In the genomic region with DNA sequence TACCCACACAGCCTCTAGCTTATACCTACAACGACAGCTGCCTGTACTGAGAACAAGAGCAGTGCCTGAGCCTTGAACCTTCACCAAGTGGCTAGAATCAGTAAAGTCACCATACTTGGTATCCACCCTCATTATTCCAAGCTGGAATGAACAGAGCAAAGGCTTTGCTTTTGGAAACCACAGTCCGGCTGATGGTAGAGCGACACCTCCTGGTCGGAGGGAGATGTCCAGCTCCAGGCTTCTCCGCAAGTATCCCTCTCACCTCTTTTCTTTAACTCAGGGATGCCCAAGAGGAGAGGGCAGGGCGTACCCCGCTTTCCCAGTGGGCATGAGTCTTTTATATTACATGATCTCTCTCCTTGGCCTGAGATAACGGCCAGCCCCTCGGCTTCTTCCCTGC, we compare ENCODE assay signal across 10 mouse cellular contexts. TPM values are rescaled to one million over a fixed set of nuclear protein-coding genes. Genes with fewer than 3 reads are reported as not detected.
DNase-seq lines count a peak whose midpoint lies in the region; ATAC-seq and TF ChIP-seq lines count a peak whose summit lies in the region.
"Had no signal": no experiment of that assay in that cellular context is flagged by ENCODE, and none has a peak within 500 bp of the region (broad histone marks: within the 10 kb centered on the region; RNA-seq: fewer than 3 reads in every experiment).

No protein-coding gene starts in this region.

- no peaks in the 10 kb centered on the region for H3K9me3 ChIP-seq in forebrain, postnatal 0 days (ENCODE audit: low read length)
- no peaks in the 10 kb centered on the region for H3K9me3 ChIP-seq in forebrain, embryonic 11.5 days (ENCODE audit: control insufficient read depth, low read length)
- no peaks in the 10 kb centered on the region for H3K9me3 ChIP-seq in liver, embryonic 14.5 days (ENCODE audit: control insufficient read depth, low read length)
- no peaks in the 10 kb centered on the region for H3K9me3 ChIP-seq in liver, embryonic 12.5 days (replicated peaks)
- H3K9me3 ChIP-seq: embryonic facial prominence, embryonic 15.5 days; limb, embryonic 12.5 days had no signal

- DNase-seq in forebrain, postnatal 0 days, result no peak
- no peak for DNase-seq in forebrain, embryonic 11.5 days (ENCODE audit: low spot score)
- DNase-seq in liver, embryonic 14.5 days (ENCODE audit: low read depth in 3 of 3, low spot score in 3 of 3), result no peak
- no peak for DNase-seq in brain, embryonic 14.5 days (ENCODE audit: low read depth)
- peak; percentile 49 for DNase-seq in lung, postnatal 36 days
- DNase-seq in testis, postnatal 14 days (ENCODE audit: low spot score), result no peak

- ATAC-seq in forebrain, postnatal 0 days, result no peak
- ATAC-seq in forebrain, embryonic 11.5 days (replicated peaks; ENCODE audit: low FRiP score), result no peak
- no peak for ATAC-seq in liver, embryonic 14.5 days (ENCODE audit: insufficient read depth)
- ATAC-seq in liver, embryonic 12.5 days, result no peak
- ATAC-seq in megakaryocyte progenitor cell, adult 5-6 weeks (replicated peaks; ENCODE audit: poor library complexity), result no peak; the same call in 1 of the 2 replicates

- no peak overlapping the region for H3K27ac ChIP-seq in forebrain, postnatal 0 days (ENCODE audit: low read depth, low read length)
- H3K27ac ChIP-seq in forebrain, embryonic 11.5 days (ENCODE audit: low read depth, low read length), result no peak overlapping the region
- H3K27ac ChIP-seq in liver, embryonic 14.5 days, result no peak overlapping the region
- H3K27ac ChIP-seq in liver, embryonic 12.5 days, result no peak overlapping the region
- H3K27ac ChIP-seq: embryonic facial prominence, embryonic 15.5 days; limb, embryonic 12.5 days had no signal

- H3K9ac ChIP-seq in forebrain, postnatal 0 days, result no peak overlapping the region
- no peak overlapping the region for H3K9ac ChIP-seq in forebrain, embryonic 11.5 days (ENCODE audit: low read length)
- no peak overlapping the region for H3K9ac ChIP-seq in liver, embryonic 14.5 days (replicated peaks)
- no peak overlapping the region for H3K9ac ChIP-seq in liver, embryonic 12.5 days
- H3K9ac ChIP-seq: embryonic facial prominence, embryonic 15.5 days; limb, embryonic 12.5 days had no signal

- WGBS in forebrain, postnatal 0 days, result 54% methylated on average over 9 of the region's 9 CpGs
- 48% methylated on average over 9 of the region's 9 CpGs for WGBS in forebrain, embryonic 11.5 days
- WGBS in liver, embryonic 14.5 days (ENCODE audit: insufficient replicate concordance), result 38% methylated on average over 9 of the region's 9 CpGs
- WGBS in liver, embryonic 12.5 days (ENCODE audit: insufficient replicate concordance), result 41% methylated on average over 9 of the region's 9 CpGs

- H3K4me2 ChIP-seq in forebrain, postnatal 0 days (ENCODE audit: low read depth), result no peak overlapping the region
- no peak overlapping the region for H3K4me2 ChIP-seq in forebrain, embryonic 11.5 days (ENCODE audit: low read depth, low read length, severe bottlenecking)
- no peak overlapping the region for H3K4me2 ChIP-seq in liver, embryonic 14.5 days (ENCODE audit: low read depth)
- H3K4me2 ChIP-seq in liver, embryonic 12.5 days, result no peak overlapping the region
- H3K4me2 ChIP-seq: embryonic facial prominence, embryonic 15.5 days; limb, embryonic 12.5 days had no signal

- no peaks in the 10 kb centered on the region for H3K36me3 ChIP-seq in forebrain, postnatal 0 days (ENCODE audit: insufficient read depth)
- no peaks in the 10 kb centered on the region for H3K36me3 ChIP-seq in forebrain, embryonic 11.5 days (ENCODE audit: control insufficient read depth, insufficient read depth, low read length)
- no peaks in the 10 kb centered on the region for H3K36me3 ChIP-seq in liver, embryonic 14.5 days (replicated peaks; ENCODE audit: control insufficient read depth, insufficient read depth, low read depth)
- no peaks in the 10 kb centered on the region for H3K36me3 ChIP-seq in liver, embryonic 12.5 days
- H3K36me3 ChIP-seq: embryonic facial prominence, embryonic 15.5 days; limb, embryonic 12.5 days had no signal

- H3K4me3 ChIP-seq in forebrain, postnatal 0 days (ENCODE audit: low read depth, low read length), result no peak overlapping the region
- H3K4me3 ChIP-seq in forebrain, embryonic 11.5 days (ENCODE audit: low read depth, low read length), result no peak overlapping the region
- no peak overlapping the region for H3K4me3 ChIP-seq in liver, embryonic 14.5 days (ENCODE audit: insufficient read depth in 1 of 2, low read depth in 2 of 2, low read length in 2 of 2)
- no peak overlapping the region for H3K4me3 ChIP-seq in liver, embryonic 12.5 days
- H3K4me3 ChIP-seq: embryonic facial prominence, embryonic 15.5 days; limb, embryonic 12.5 days had no signal

- peaks cover 4% of the 10 kb centered on the region; the same call in 1 of the 2 replicates for H3K4me1 ChIP-seq in forebrain, postnatal 0 days (ENCODE audit: insufficient read depth)
- H3K4me1 ChIP-seq in forebrain, embryonic 11.5 days (replicated peaks; ENCODE audit: control insufficient read depth, insufficient read depth, low read length), result peaks cover 6% of the 10 kb centered on the region; the same call in 1 of the 2 replicates
- no peaks in the 10 kb centered on the region for H3K4me1 ChIP-seq in liver, embryonic 14.5 days (replicated peaks; ENCODE audit: control insufficient read depth in 2 of 2, insufficient read depth in 2 of 2, low read length in 1 of 2)
- H3K4me1 ChIP-seq in liver, embryonic 12.5 days, result peaks cover 9% of the 10 kb centered on the region; the same call in 1 of the 2 replicates

- no peaks in the 10 kb centered on the region for H3K27me3 ChIP-seq in forebrain, postnatal 0 days (ENCODE audit: insufficient read depth, low read length)
- H3K27me3 ChIP-seq in forebrain, embryonic 11.5 days (ENCODE audit: control insufficient read depth, insufficient read depth, low read length), result peaks cover 2% of the 10 kb centered on the region; the same call in 1 of the 2 replicates
- H3K27me3 ChIP-seq in liver, embryonic 14.5 days (ENCODE audit: control insufficient read depth, insufficient read depth, low read length), result peaks cover 4% of the 10 kb centered on the region
- H3K27me3 ChIP-seq in liver, embryonic 12.5 days (replicated peaks), result peaks cover 58% of the 10 kb centered on the region

- TF ChIP-seq CTCF in forebrain, postnatal 0 days (IDR thresholded peaks at IDR 0.05; ENCODE audit: low read depth), result peak; percentile 47
- TF ChIP-seq CTCF in liver, embryonic 14.5 days (IDR thresholded peaks at IDR 0.05; ENCODE audit: low read depth), result peak; percentile 64
- peak; percentile 54 for TF ChIP-seq CTCF in brain, embryonic 14.5 days (IDR thresholded peaks at IDR 0.05; ENCODE audit: borderline replicate concordance, extremely low read depth, insufficient read depth, insufficient read length)

- no peak for TF ChIP-seq EP300 in liver, embryonic 14.5 days (IDR thresholded peaks at IDR 0.05; ENCODE audit: low read depth)

- TF ChIP-seq POLR2A in brain, embryonic 14.5 days (IDR thresholded peaks at IDR 0.05; ENCODE audit: borderline replicate concordance, extremely low read depth, insufficient read depth, insufficient read length, poor library complexity, severe bottlenecking), result no peak

RNA-seq across cellular contexts. Expression of gene Srarp, which starts 6.1 kb away (rescaled TPM):
- total RNA-seq in forebrain, postnatal 0 days (2014; rRNA removed), result 2.4 and 4.6 TPM in 2 replicates
- polyA plus RNA-seq in forebrain, postnatal 0 days (2015; fragmentation: Nextera tagmentation; extraction: Ambion mirVana), result 0.63 and 0.69 TPM in 2 replicates
- polyA plus RNA-seq in forebrain, embryonic 11.5 days (2014; fragmentation: Nextera tagmentation; extraction: Ambion mirVana), result not detected in 2 replicates
- polyA plus RNA-seq in liver, embryonic 14.5 days (2012; rRNA removed), result not detected in 2 replicates
- not detected in 2 replicates for polyA plus RNA-seq in liver, embryonic 14.5 days (2014; fragmentation: Nextera tagmentation; extraction: Ambion mirVana)
- not detected in 2 replicates for polyA plus RNA-seq in liver, embryonic 12.5 days (2016; fragmentation: Nextera tagmentation; extraction: Ambion mirVana)
- polyA plus RNA-seq in brain, embryonic 14.5 days (2012; rRNA removed), result 0.69 and 0.93 TPM in 2 replicates
- total RNA-seq in megakaryocyte progenitor cell, adult 5-6 weeks (2015), result not detected in 2 replicates
- total RNA-seq in megakaryocyte progenitor cell, adult 5-6 weeks (2017), result not detected in 2 replicates
- polyA plus RNA-seq: embryonic facial prominence, embryonic 15.5 days; limb, embryonic 12.5 days had no signal

RNA-seq across cellular contexts. Expression of gene Hspb7, which starts 9.3 kb away (rescaled TPM):
- not detected in 2 replicates for total RNA-seq in forebrain, postnatal 0 days (2014; rRNA removed)
- polyA plus RNA-seq in forebrain, postnatal 0 days (2015; fragmentation: Nextera tagmentation; extraction: Ambion mirVana), result not detected in 2 replicates
- polyA plus RNA-seq in forebrain, embryonic 11.5 days (2014; fragmentation: Nextera tagmentation; extraction: Ambion mirVana), result not detected in 2 replicates
- 0.06 and 0.11 TPM in 2 replicates for polyA plus RNA-seq in liver, embryonic 14.5 days (2012; rRNA removed)
- not detected in 2 replicates for polyA plus RNA-seq in liver, embryonic 14.5 days (2014; fragmentation: Nextera tagmentation; extraction: Ambion mirVana)
- 0.04 and 0.08 TPM in 2 replicates for polyA plus RNA-seq in liver, embryonic 12.5 days (2016; fragmentation: Nextera tagmentation; extraction: Ambion mirVana)
- polyA plus RNA-seq in brain, embryonic 14.5 days (2012; rRNA removed), result 0.10 TPM in 1 of 2 replicates, not detected in the other
- not detected in 2 replicates for total RNA-seq in megakaryocyte progenitor cell, adult 5-6 weeks (2015)
- not detected in 2 replicates for total RNA-seq in megakaryocyte progenitor cell, adult 5-6 weeks (2017)
- polyA plus RNA-seq: limb, embryonic 12.5 days had no signal

RNA-seq across cellular contexts. Expression of gene Clcnkb, which starts 14.0 kb away (rescaled TPM):
- total RNA-seq in forebrain, postnatal 0 days (2014; rRNA removed), result 0.08 TPM in 1 of 2 replicates, not detected in the other
- polyA plus RNA-seq in forebrain, postnatal 0 days (2015; fragmentation: Nextera tagmentation; extraction: Ambion mirVana), result 0.25 TPM in 1 of 2 replicates, not detected in the other
- polyA plus RNA-seq in forebrain, embryonic 11.5 days (2014; fragmentation: Nextera tagmentation; extraction: Ambion mirVana), result not detected in 2 replicates
- not detected in 2 replicates for polyA plus RNA-seq in liver, embryonic 14.5 days (2012; rRNA removed)
- polyA plus RNA-seq in liver, embryonic 14.5 days (2014; fragmentation: Nextera tagmentation; extraction: Ambion mirVana), result not detected in 2 replicates
- not detected in 2 replicates for polyA plus RNA-seq in liver, embryonic 12.5 days (2016; fragmentation: Nextera tagmentation; extraction: Ambion mirVana)
- polyA plus RNA-seq in brain, embryonic 14.5 days (2012; rRNA removed), result 0.03 TPM in 1 of 2 replicates, not detected in the other
- total RNA-seq in megakaryocyte progenitor cell, adult 5-6 weeks (2015), result not detected in 2 replicates
- not detected in 2 replicates for total RNA-seq in megakaryocyte progenitor cell, adult 5-6 weeks (2017)
- polyA plus RNA-seq: embryonic facial prominence, embryonic 15.5 days; limb, embryonic 12.5 days had no signal

RNA-seq across cellular contexts. Expression of gene Zbtb17, which starts 14.6 kb away (rescaled TPM):
- 42.1 and 51.5 TPM in 2 replicates for total RNA-seq in forebrain, postnatal 0 days (2014; rRNA removed)
- polyA plus RNA-seq in forebrain, postnatal 0 days (2015; fragmentation: Nextera tagmentation; extraction: Ambion mirVana), result 32.8 and 34.8 TPM in 2 replicates
- 50.8 and 55.7 TPM in 2 replicates for polyA plus RNA-seq in forebrain, embryonic 11.5 days (2014; fragmentation: Nextera tagmentation; extraction: Ambion mirVana)
- 8.7 and 9.1 TPM in 2 replicates for polyA plus RNA-seq in liver, embryonic 14.5 days (2012; rRNA removed)
- 5.1 and 7.1 TPM in 2 replicates for polyA plus RNA-seq in liver, embryonic 14.5 days (2014; fragmentation: Nextera tagmentation; extraction: Ambion mirVana)
- polyA plus RNA-seq in liver, embryonic 12.5 days (2016; fragmentation: Nextera tagmentation; extraction: Ambion mirVana), result 15.6 and 16.8 TPM in 2 replicates
- polyA plus RNA-seq in brain, embryonic 14.5 days (2012; rRNA removed), result 69.2 and 85.4 TPM in 2 replicates
- total RNA-seq in megakaryocyte progenitor cell, adult 5-6 weeks (2015), result 12.0 and 14.0 TPM in 2 replicates
- total RNA-seq in megakaryocyte progenitor cell, adult 5-6 weeks (2017), result 15.2 and 21.3 TPM in 2 replicates

RNA-seq across cellular contexts. Expression of gene Clcnka, which starts 31.3 kb away (rescaled TPM):
- 0.24 TPM in 1 of 2 replicates, not detected in the other for total RNA-seq in forebrain, postnatal 0 days (2014; rRNA removed)
- 0.10 TPM in 1 of 2 replicates, not detected in the other for polyA plus RNA-seq in forebrain, postnatal 0 days (2015; fragmentation: Nextera tagmentation; extraction: Ambion mirVana)
- 0.17 TPM in 1 of 2 replicates, not detected in the other for polyA plus RNA-seq in forebrain, embryonic 11.5 days (2014; fragmentation: Nextera tagmentation; extraction: Ambion mirVana)
- not detected in 2 replicates for polyA plus RNA-seq in liver, embryonic 14.5 days (2012; rRNA removed)
- polyA plus RNA-seq in liver, embryonic 14.5 days (2014; fragmentation: Nextera tagmentation; extraction: Ambion mirVana), result not detected in 2 replicates
- polyA plus RNA-seq in liver, embryonic 12.5 days (2016; fragmentation: Nextera tagmentation; extraction: Ambion mirVana), result not detected in 2 replicates
- polyA plus RNA-seq in brain, embryonic 14.5 days (2012; rRNA removed), result 0.11 and 0.19 TPM in 2 replicates
- total RNA-seq in megakaryocyte progenitor cell, adult 5-6 weeks (2015), result not detected in 2 replicates
- total RNA-seq in megakaryocyte progenitor cell, adult 5-6 weeks (2017), result not detected in 2 replicates
